Mouse (Mus musculus) midbrain, postnatal 0 days (tissue): ENCODE data around the gene Scarf2. TPM values are rescaled to one million over a fixed set of nuclear protein-coding genes. Genes with fewer than 3 reads are reported as not detected.

Source experiments
- ATAC-seq: fragments of 200-750 bp; cut with Nextera tagmentation; 2 replicates; pipeline ENCODE4 v1.8.0; 2017; ENCODE audit warnings: moderate number of reproducible peaks, mild to moderate bottlenecking, moderate TSS enrichment, moderate library complexity; ENCODE audit not compliant: low FRiP score
- DNase-seq: peaks from one replicate; pipeline ENCODE4 v3.0.0-alpha.2; 2015; ENCODE audit warnings: low spot score
- H3K27ac ChIP-seq: fragments of 300-500 bp; sonication (generic); 2 replicates; pipeline ENCODE4 v1.5.1; 2014; ENCODE audit warnings: low read depth, mild to moderate bottlenecking, low read length, mixed read lengths
- H3K27me3 ChIP-seq: fragments of 300-500 bp; sonication (generic); 2 replicates; pipeline ENCODE4 v1.6.1; 2014; ENCODE audit warnings: low read length, control low read depth, mixed read lengths; ENCODE audit not compliant: insufficient read depth
- H3K36me3 ChIP-seq: fragments of 300-500 bp; sonication (generic); 2 replicates; pipeline ENCODE4 v1.6.1; 2014; ENCODE audit warnings: low read length, control low read depth, mixed read lengths; ENCODE audit not compliant: insufficient read depth
- H3K4me1 ChIP-seq: fragments of 300-500 bp; sonication (generic); 2 replicates; pipeline ENCODE4 v1.6.1; 2014; ENCODE audit warnings: mild to moderate bottlenecking, control low read depth, antibody characterized with exemption, low read length, mixed read lengths; ENCODE audit not compliant: insufficient read depth
- H3K4me2 ChIP-seq: fragments of 300-500 bp; sonication (generic); 2 replicates; pipeline ENCODE4 v1.6.1; 2014; ENCODE audit warnings: low read depth, mild to moderate bottlenecking, low read length, mixed read lengths; ENCODE audit not compliant: poor library complexity, severe bottlenecking
- H3K4me3 ChIP-seq: fragments of 300-500 bp; sonication (generic); 2 replicates; pipeline ENCODE4 v1.5.1; 2014; ENCODE audit warnings: low read depth, mild to moderate bottlenecking, low read length, moderate library complexity
- H3K9ac ChIP-seq: fragments of 300-500 bp; sonication (generic); replicated peaks from 2 replicates; pipeline ENCODE4 v1.6.1; 2014; ENCODE audit warnings: mild to moderate bottlenecking, low read length, moderate library complexity, mixed read lengths; ENCODE audit not compliant: poor library complexity, severe bottlenecking
- H3K9me3 ChIP-seq: fragments of 300-500 bp; sonication (generic); 2 replicates; pipeline ENCODE4 v1.6.1; 2016; ENCODE audit warnings: low read length, control low read depth
- CTCF ChIP-seq: IDR thresholded peaks from 2 replicates; pipeline ENCODE4 v1.5.1; 2016; ENCODE audit warnings: antibody characterized with exemption, mild to moderate bottlenecking
- WGBS: fragments of 180-500 bp; shearing (Covaris S2); extraction: QIAGEN DNeasy Blood & Tissue Kit; methylation state at CpG from one replicate; pipeline ENCODE4 v1.1.7; 2014; 5-methylcytosine and 5-hydroxymethylcytosine counted together
- polyA plus RNA-seq: library from polyadenylated mRNA; unstranded; fragments of >200 nt; fragmentation: Nextera tagmentation; extraction: Ambion mirVana; gene quantifications from 2 replicates; pipeline ENCODE4 v1.2.1, GENCODE M21; 2015
- total RNA-seq: library from RNA; depleted of rRNA; stranded (reverse); fragments of >200 nt; gene quantifications from 2 replicates; pipeline ENCODE4 v1.2.3, GENCODE M21; 2014

Scarf2 gene
- total and polyA plus RNA-seq, 2 experiments from 2014 or later = 2.1 to 8.5 TPM

DNA sequence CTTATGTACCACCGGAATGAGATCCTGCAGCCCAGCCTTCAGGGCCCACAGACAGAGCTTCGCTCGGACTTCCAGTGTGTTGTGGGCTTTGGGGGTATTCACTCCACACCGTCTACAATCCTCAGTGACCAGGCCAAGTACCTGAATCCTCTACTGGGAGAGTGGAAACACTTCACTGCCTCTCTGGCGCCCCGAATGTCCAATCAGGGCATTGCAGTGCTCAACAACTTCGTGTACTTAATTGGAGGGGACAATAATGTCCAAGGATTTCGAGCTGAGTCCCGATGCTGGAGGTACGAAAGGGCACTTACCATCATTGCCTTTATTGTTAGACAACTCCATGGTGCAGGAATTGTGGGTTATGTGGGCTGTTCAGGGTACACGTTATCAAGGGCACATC is 20.3 kb upstream of the Scarf2 start:
- Histone ChIP-seq H3K27ac (no peak overlapping the region), H3K36me3 (peaks cover 45% of the 10 kb centered on the region), H3K4me2 (no peak overlapping the region), H3K4me3 (no peak overlapping the region), H3K27me3 (no peaks in the 10 kb centered on the region), H3K9ac (no peak overlapping the region), H3K9me3 (no peaks in the 10 kb centered on the region), H3K4me1 (no peaks in the 10 kb centered on the region)
- ATAC-seq = no peak
- DNase-seq = no peak
- WGBS = 68% methylated on average over 11 of the region's 11 CpGs
- peak; percentile 64 for TF ChIP-seq CTCF

DNA sequence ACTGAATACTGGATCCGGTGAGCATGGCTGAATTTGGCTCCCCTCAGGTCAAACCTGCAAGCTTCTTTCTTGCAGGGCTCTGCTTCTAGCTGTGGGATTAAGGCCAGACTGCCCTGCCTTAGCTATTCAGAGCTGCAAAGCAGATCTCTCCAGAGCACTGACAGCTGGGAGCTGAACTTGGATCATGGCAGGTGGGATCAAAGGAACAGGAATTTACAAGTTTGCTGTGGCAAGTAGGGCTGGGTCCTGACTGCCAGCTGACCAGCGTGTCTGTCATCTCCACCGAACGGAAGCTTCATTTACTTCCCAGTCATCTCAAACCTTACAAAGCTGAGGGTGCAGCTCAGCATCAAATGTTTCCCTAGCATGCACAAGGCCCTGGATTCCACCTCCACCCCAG is 18.9 kb upstream of the Scarf2 start:
- Histone ChIP-seq H3K9me3 (no peaks in the 10 kb centered on the region), H3K36me3 (peaks cover 43% of the 10 kb centered on the region), H3K4me3 (no peak overlapping the region), H3K27me3 (no peaks in the 10 kb centered on the region), H3K4me1 (no peaks in the 10 kb centered on the region), H3K4me2 (no peak overlapping the region), H3K27ac (no peak overlapping the region), H3K9ac (no peak overlapping the region)
- no peak for TF ChIP-seq CTCF
- no peak for DNase-seq
- ATAC-seq = no peak
- WGBS = 79% methylated on average over 4 of the region's 4 CpGs

GRCm38 (mm10) chr16:17779692-17780091 is 17.4 kb upstream of the Scarf2 start:
- H3K4me1 ChIP-seq = no peaks in the 10 kb centered on the region
- ATAC-seq (no peak), DNase-seq (no peak)
- peaks cover 49% of the 10 kb centered on the region for H3K36me3 ChIP-seq
- TF ChIP-seq CTCF = no peak
- H3K27ac ChIP-seq = no peak overlapping the region
- H3K27me3 ChIP-seq = no peaks in the 10 kb centered on the region
- no peaks in the 10 kb centered on the region for H3K9me3 ChIP-seq
- H3K4me2 ChIP-seq = no peak overlapping the region
- no peak overlapping the region for H3K4me3 ChIP-seq
- 76% methylated on average over 1 of the region's 1 CpGs for WGBS
- H3K9ac ChIP-seq = no peak overlapping the region

- H3K27me3 ChIP-seq = no peaks in the 10 kb centered on the region
- WGBS = 50% methylated on average over 3 of the region's 3 CpGs
- H3K36me3 ChIP-seq = peaks cover 37% of the 10 kb centered on the region
- ATAC-seq (no peak), DNase-seq (no peak)
- peak; percentile 63 for TF ChIP-seq CTCF
- no peak overlapping the region for H3K4me2 ChIP-seq
- H3K9me3 ChIP-seq = no peaks in the 10 kb centered on the region
- no peak overlapping the region for H3K27ac ChIP-seq
- no peaks in the 10 kb centered on the region for H3K4me1 ChIP-seq
- no peak overlapping the region for H3K4me3 ChIP-seq
- H3K9ac ChIP-seq = no peak overlapping the region
Measured at GRCm38 (mm10) chr16:17785337-17785736, 11.7 kb upstream of the Scarf2 start.

DNA sequence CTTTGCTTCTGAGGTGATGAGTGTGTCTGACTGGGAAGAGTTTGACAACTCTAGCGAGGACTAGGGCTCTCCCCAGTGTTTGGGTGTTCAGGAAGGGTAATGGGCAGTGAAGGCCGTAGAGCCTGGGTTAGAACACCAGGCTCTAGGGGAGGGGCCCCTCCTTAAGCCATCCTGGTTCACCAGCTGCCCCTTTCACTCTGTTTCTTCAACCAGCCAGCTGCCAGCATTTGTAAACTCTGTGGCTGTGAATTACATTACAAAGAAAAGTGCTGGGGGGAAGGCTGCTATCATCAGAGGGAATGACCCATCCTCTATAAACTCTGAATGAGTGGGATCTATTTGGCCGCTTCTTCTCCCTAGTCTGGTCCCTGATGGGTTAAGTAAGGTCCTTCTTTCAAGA is 4.4 kb upstream of the Scarf2 start:
- no peak for DNase-seq
- Histone ChIP-seq H3K27me3 (peaks cover 22% of the 10 kb centered on the region), H3K4me2 (no peak overlapping the region), H3K4me1 (no peaks in the 10 kb centered on the region; the same call in 1 of the 2 replicates), H3K36me3 (peaks cover 17% of the 10 kb centered on the region), H3K27ac (no peak overlapping the region), H3K9ac (no peak overlapping the region), H3K4me3 (no peak overlapping the region), H3K9me3 (no peaks in the 10 kb centered on the region)
- TF ChIP-seq CTCF = no peak
- ATAC-seq = no peak
- 76% methylated on average over 3 of the region's 3 CpGs for WGBS

DNA sequence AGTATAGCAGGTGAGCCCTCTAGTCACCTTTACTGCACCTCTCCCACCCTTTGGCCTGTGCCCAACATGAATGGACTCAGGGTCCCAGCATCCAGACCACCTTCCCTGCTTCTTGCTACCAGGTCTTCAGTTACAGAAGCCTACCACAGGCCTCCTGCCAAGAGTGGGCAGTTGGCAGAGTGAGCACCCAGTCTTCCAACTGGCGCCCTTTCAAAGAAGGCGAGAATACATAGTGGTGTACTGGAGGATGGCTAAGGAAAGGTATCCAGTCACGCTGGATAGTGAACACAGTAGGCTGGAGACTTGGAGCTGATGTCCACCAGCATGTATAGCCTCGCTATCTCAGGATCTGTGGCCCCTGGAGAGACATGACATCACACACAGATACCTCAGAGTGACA is 3.0 kb upstream of the Scarf2 start:
- Histone ChIP-seq H3K9me3 (no peaks in the 10 kb centered on the region), H3K27me3 (peaks cover 28% of the 10 kb centered on the region), H3K4me2 (no peak overlapping the region), H3K27ac (no peak overlapping the region), H3K4me3 (no peak overlapping the region), H3K36me3 (peaks cover 13% of the 10 kb centered on the region), H3K9ac (no peak overlapping the region), H3K4me1 (peaks cover 3% of the 10 kb centered on the region; the same call in 1 of the 2 replicates)
- WGBS = 83% methylated on average over 4 of the region's 4 CpGs
- TF ChIP-seq CTCF = no peak
- ATAC-seq (no peak), DNase-seq (no peak)
